Mouse (Mus musculus) 3T3-L1 (cell line): ENCODE data around the gene 9030624G23Rik.
"Not testable (repeated sequence)": the region's sequence is repeated elsewhere in the genome, so short reads cannot be mapped to it uniquely, and the experiment has no call there.

Experiments used
- DNase-seq: peaks from one replicate; pipeline ENCODE4 v3.0.0-alpha.2; 2015; ENCODE audit warnings: low read depth, low spot score

The 9030624G23Rik gene

DNA sequence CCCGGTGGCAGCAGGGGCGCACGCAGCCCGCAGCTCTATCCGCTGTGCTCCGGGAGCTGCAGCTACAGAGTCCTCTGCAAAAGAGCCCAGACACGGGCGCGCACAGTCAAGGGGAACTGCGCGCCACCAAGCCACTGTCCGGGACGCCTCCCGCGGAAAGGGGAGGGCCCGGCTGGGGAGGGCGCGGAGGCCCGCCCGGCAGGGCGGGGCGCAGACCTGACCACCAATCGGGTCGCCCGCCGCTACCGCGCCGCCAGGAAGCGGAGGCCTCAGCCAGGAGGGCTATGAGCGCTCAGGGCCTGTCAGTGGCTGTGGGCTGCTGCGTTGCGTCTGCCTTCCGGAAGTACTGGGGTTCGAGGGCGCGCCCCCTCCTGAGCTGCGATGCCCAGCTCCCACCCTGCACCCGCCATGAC lies at the start of gene 9030624G23Rik:
Gene 9030624G23Rik (minus strand): TSS at position 139 of the 413 bp plus-strand sequence.
- not testable (repeated sequence) for DNase-seq

DNA sequence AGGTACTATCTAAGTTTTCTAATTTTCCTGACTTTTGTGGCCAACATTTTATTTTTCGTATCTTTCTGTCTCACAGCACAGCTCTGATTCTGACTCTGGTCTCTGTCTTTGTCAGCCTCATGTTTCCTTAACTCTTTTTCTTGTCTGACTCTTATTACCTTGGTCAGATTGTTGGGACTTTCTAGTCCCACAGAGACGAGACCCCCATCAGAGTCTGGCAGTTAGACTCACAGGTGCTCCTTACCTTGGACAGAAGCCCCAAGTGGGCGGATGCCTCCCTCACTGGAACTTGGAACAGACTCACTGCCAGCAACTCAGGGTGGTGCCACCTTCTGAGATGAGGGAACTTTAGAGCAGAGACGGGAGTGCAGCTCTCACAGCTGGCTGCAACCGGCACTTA lies 13.9 kb downstream of the 9030624G23Rik start:
- DNase-seq, result not testable (repeated sequence)
